Mouse (Mus musculus): ENCODE data around the gene Fcgrt. TPM values are rescaled to one million over a fixed set of nuclear protein-coding genes. Genes with fewer than 3 reads are reported as not detected.

Fcgrt gene
- polyA plus RNA-seq, 1 experiment, result 150 TPM

DNA sequence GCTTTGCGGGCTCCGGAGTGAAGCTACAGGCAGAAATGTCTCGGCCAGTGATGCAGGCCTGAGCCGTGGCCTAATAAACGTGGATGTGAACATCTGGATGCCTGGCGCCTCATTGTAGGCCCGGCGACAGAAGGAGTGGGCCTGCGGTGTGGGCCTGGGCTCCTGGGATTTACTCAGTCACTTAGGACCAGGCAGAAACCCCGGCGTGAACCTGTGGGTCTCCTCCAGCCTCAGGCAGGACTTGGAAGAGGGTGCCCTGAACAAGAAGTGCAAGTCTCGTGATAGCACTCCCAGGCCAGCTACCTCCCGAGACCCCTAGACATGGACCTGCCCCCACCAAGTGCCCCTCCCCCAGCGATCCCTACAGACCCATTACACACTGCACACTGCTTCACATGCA, 26.3 kb downstream of the Fcgrt start:
- Histone ChIP-seq H3K4me1 (ENCODE audit: control insufficient read depth, insufficient read depth, low read length) (peaks cover 33% of the 10 kb centered on the region), H3K4me3 (ENCODE audit: insufficient read depth, low read length) (no peak overlapping the region), H3K27ac (ENCODE audit: insufficient read depth, low read depth, low read length) (no peak overlapping the region)
- no peak for TF ChIP-seq POLR2A (IDR thresholded peaks at IDR 0.05; ENCODE audit: borderline replicate concordance, low read depth, low read length)
- TF ChIP-seq CTCF (IDR thresholded peaks at IDR 0.05; ENCODE audit: low read depth, low read length), result no peak

- Histone ChIP-seq H3K27ac (ENCODE audit: insufficient read depth, low read depth, low read length) (no peak overlapping the region), H3K4me3 (ENCODE audit: insufficient read depth, low read length) (no peak overlapping the region), H3K4me1 (ENCODE audit: control insufficient read depth, insufficient read depth, low read length) (peaks cover 30% of the 10 kb centered on the region)
- TF ChIP-seq POLR2A (IDR thresholded peaks at IDR 0.05; ENCODE audit: borderline replicate concordance, low read depth, low read length) (no peak), CTCF (IDR thresholded peaks at IDR 0.05; ENCODE audit: low read depth, low read length) (no peak)
These were observed 27.1 kb downstream of the Fcgrt start for GRCm38 (mm10) chr7:45076501-45076900.

DNA sequence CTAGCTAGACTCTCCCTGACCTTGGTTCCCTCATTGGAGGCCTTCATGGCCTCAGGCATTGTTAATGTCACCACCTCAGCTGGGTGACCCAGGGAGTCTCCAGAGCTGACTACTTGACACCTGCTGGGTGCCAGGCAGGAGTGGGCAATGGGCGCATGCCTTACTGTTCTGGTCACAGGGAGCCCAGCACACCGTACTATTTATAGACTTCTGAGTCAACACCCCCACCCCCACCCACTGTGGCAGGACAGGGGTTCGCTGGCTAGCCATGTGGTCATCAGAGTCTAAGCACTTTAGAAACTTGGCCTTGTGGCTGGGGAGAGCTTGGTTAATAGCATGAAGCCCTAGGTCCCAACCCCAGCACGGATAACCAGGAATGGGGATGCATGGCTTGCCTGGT, 28.2 kb downstream of the Fcgrt start:
- 0 out of 2 replicates have a peak, but pooled peaks have one; percentile 6 for TF ChIP-seq CTCF (IDR thresholded peaks at IDR 0.05; ENCODE audit: low read depth, low read length)
- TF ChIP-seq POLR2A (IDR thresholded peaks at IDR 0.05; ENCODE audit: borderline replicate concordance, low read depth, low read length), result no peak
- no peak overlapping the region for H3K4me3 ChIP-seq (ENCODE audit: insufficient read depth, low read length)
- peaks cover 21% of the 10 kb centered on the region for H3K4me1 ChIP-seq (ENCODE audit: control insufficient read depth, insufficient read depth, low read length)
- peak overlapping the region; percentile 29 for H3K27ac ChIP-seq (ENCODE audit: insufficient read depth, low read depth, low read length)

DNA sequence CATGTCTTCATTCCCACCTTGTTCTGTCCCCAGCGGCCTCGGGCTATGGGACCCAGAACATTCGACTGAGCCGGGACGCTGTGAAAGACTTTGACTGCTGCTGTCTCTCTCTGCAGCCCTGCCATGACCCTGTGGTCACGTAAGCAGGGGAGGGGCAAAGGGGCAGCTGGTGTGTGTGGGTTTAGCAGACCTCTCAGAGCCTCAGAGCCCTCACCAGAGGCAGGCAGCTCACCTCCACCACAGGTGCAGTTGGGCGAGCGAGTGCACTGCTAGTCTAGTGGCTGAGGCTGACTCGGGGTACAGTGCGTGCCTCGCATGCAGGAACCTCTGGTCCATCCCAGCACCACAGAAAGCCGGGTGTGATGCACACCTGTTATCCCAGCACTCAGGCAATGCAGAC, 29.7 kb downstream of the Fcgrt start:
- TF ChIP-seq CTCF (IDR thresholded peaks at IDR 0.05; ENCODE audit: low read depth, low read length), result no peak
- TF ChIP-seq POLR2A (IDR thresholded peaks at IDR 0.05; ENCODE audit: borderline replicate concordance, low read depth, low read length), result no peak
- H3K27ac ChIP-seq (ENCODE audit: insufficient read depth, low read depth, low read length), result no peak overlapping the region
- peaks cover 21% of the 10 kb centered on the region for H3K4me1 ChIP-seq (ENCODE audit: control insufficient read depth, insufficient read depth, low read length)
- H3K4me3 ChIP-seq (ENCODE audit: insufficient read depth, low read length), result no peak overlapping the region

- H3K27ac ChIP-seq (ENCODE audit: insufficient read depth, low read depth, low read length), result no peak overlapping the region
- H3K4me1 ChIP-seq (ENCODE audit: control insufficient read depth, insufficient read depth, low read length), result peaks cover 25% of the 10 kb centered on the region
- no peak overlapping the region for H3K4me3 ChIP-seq (ENCODE audit: insufficient read depth, low read length)
- TF ChIP-seq CTCF (IDR thresholded peaks at IDR 0.05; ENCODE audit: low read depth, low read length) (no peak), POLR2A (IDR thresholded peaks at IDR 0.05; ENCODE audit: borderline replicate concordance, low read depth, low read length) (no peak)
These were observed 30.4 kb downstream of the Fcgrt start for GRCm38 (mm10) chr7:45073171-45073707.

- no peak for TF ChIP-seq POLR2A (IDR thresholded peaks at IDR 0.05; ENCODE audit: borderline replicate concordance, low read depth, low read length)
- no peak for TF ChIP-seq CTCF (IDR thresholded peaks at IDR 0.05; ENCODE audit: low read depth, low read length)
- Histone ChIP-seq H3K4me3 (ENCODE audit: insufficient read depth, low read length) (no peak overlapping the region), H3K27ac (ENCODE audit: insufficient read depth, low read depth, low read length) (no peak overlapping the region), H3K4me1 (ENCODE audit: control insufficient read depth, insufficient read depth, low read length) (peaks cover 25% of the 10 kb centered on the region)
These were observed 31.4 kb downstream of the Fcgrt start for GRCm38 (mm10) chr7:45072230-45072629.

GRCm38 (mm10) chr7:45069671-45070070, 34.0 kb downstream of the Fcgrt start:
- TF ChIP-seq CTCF (IDR thresholded peaks at IDR 0.05; ENCODE audit: low read depth, low read length), result no peak
- no peak for TF ChIP-seq POLR2A (IDR thresholded peaks at IDR 0.05; ENCODE audit: borderline replicate concordance, low read depth, low read length)
- Histone ChIP-seq H3K4me1 (ENCODE audit: control insufficient read depth, insufficient read depth, low read length) (peaks cover 16% of the 10 kb centered on the region), H3K4me3 (ENCODE audit: insufficient read depth, low read length) (no peak overlapping the region), H3K27ac (ENCODE audit: insufficient read depth, low read depth, low read length) (no peak overlapping the region)

DNA sequence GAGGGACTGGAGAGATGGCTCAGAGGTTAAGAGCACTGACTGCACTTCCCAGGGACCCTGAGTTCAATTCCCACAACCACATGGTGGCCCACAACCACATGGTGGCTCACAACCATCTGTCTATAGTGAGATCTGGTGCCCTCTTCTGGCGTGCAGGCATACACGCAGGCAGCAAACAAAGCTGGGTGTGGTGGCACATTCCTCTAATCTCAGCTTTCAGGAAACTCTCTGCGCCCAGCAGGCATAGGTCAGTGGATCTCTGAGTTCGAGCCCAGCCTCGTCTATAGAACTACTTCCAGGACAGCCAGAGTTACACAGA, 35.7 kb downstream of the Fcgrt start:
- TF ChIP-seq POLR2A (IDR thresholded peaks at IDR 0.05; ENCODE audit: borderline replicate concordance, low read depth, low read length) (no peak), CTCF (IDR thresholded peaks at IDR 0.05; ENCODE audit: low read depth, low read length) (peak; percentile 95)
- H3K4me1 ChIP-seq (ENCODE audit: control insufficient read depth, insufficient read depth, low read length), result peaks cover 16% of the 10 kb centered on the region
- no peak overlapping the region for H3K27ac ChIP-seq (ENCODE audit: insufficient read depth, low read depth, low read length)
- H3K4me3 ChIP-seq (ENCODE audit: insufficient read depth, low read length), result no peak overlapping the region

- H3K4me3 ChIP-seq (ENCODE audit: insufficient read depth, low read length), result no peak overlapping the region
- TF ChIP-seq CTCF (IDR thresholded peaks at IDR 0.05; ENCODE audit: low read depth, low read length), result no peak
- TF ChIP-seq POLR2A (IDR thresholded peaks at IDR 0.05; ENCODE audit: borderline replicate concordance, low read depth, low read length), result no peak
- peaks cover 14% of the 10 kb centered on the region for H3K4me1 ChIP-seq (ENCODE audit: control insufficient read depth, insufficient read depth, low read length)
- no peak overlapping the region for H3K27ac ChIP-seq (ENCODE audit: insufficient read depth, low read depth, low read length)
These were observed 36.3 kb downstream of the Fcgrt start for GRCm38 (mm10) chr7:45067190-45067999.

DNA sequence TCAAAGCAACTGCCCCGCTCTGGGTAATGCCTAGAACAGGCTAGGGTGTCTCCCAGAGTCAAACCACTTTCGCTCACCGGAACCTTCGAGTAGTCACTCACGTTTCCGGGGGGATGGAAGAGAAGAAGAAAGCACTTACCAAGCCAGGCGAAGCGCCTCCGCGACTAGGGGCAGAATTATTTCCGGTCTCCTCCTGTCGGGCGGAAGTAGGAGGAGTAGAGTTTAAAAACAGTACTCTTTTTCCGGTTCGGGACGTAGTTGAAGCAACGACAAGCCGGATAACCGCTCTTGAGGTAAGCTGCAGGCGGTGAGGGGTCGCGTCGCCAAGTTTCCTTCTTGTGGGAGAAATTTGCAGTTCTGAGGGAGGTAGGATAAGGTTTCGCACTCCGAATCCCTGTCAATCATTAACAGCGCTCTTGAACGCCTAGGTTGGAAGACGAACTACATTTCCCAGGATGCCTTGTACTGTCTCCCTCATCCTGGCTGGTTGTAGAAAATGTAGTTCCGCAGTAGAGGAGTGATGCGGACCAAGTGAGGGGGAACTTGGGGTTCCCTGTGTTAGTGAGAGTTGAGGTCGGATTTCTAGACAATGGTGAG, 41.3 kb downstream of the Fcgrt start, which contains the start of the genes Nosip and Prrg2:
Gene Nosip (plus strand): TSS at position 191 of the 597 bp plus-strand sequence.
Gene Prrg2 (minus strand): TSS at position 439 of the 597 bp plus-strand sequence.
- peak within 1 kb of the TSS; percentile 95 for H3K27ac ChIP-seq (ENCODE audit: insufficient read depth, low read depth, low read length)
- H3K4me1 ChIP-seq (ENCODE audit: control insufficient read depth, insufficient read depth, low read length), result peaks cover 17% of the 10 kb centered on the region
- peak within 1 kb of the TSS; percentile 95 for H3K4me3 ChIP-seq (ENCODE audit: insufficient read depth, low read length)
- TF ChIP-seq POLR2A (IDR thresholded peaks at IDR 0.05; ENCODE audit: borderline replicate concordance, low read depth, low read length) (no peak), CTCF (IDR thresholded peaks at IDR 0.05; ENCODE audit: low read depth, low read length) (no peak)

Data from bone marrow macrophage, adult 2 months (primary cell).